Mouse (Mus musculus) midbrain, postnatal 0 days (tissue): Measurements from ENCODE around the gene Spaca3. TPM values are rescaled to one million over a fixed set of nuclear protein-coding genes. Genes with fewer than 3 reads are reported as not detected.

Experiments used
- ATAC-seq: fragments of 200-750 bp; cut with Nextera tagmentation; 2 replicates; pipeline ENCODE4 v1.8.0; 2017; ENCODE audit warnings: moderate number of reproducible peaks, mild to moderate bottlenecking, moderate TSS enrichment, moderate library complexity; ENCODE audit not compliant: low FRiP score
- DNase-seq: peaks from one replicate; pipeline ENCODE4 v3.0.0-alpha.2; 2015; ENCODE audit warnings: low spot score
- H3K27ac ChIP-seq: fragments of 300-500 bp; sonication (generic); 2 replicates; pipeline ENCODE4 v1.5.1; 2014; ENCODE audit warnings: low read depth, mild to moderate bottlenecking, low read length, mixed read lengths
- H3K27me3 ChIP-seq: fragments of 300-500 bp; sonication (generic); 2 replicates; pipeline ENCODE4 v1.6.1; 2014; ENCODE audit warnings: low read length, control low read depth, mixed read lengths; ENCODE audit not compliant: insufficient read depth
- H3K36me3 ChIP-seq: fragments of 300-500 bp; sonication (generic); 2 replicates; pipeline ENCODE4 v1.6.1; 2014; ENCODE audit warnings: low read length, control low read depth, mixed read lengths; ENCODE audit not compliant: insufficient read depth
- H3K4me1 ChIP-seq: fragments of 300-500 bp; sonication (generic); 2 replicates; pipeline ENCODE4 v1.6.1; 2014; ENCODE audit warnings: mild to moderate bottlenecking, control low read depth, antibody characterized with exemption, low read length, mixed read lengths; ENCODE audit not compliant: insufficient read depth
- H3K4me2 ChIP-seq: fragments of 300-500 bp; sonication (generic); 2 replicates; pipeline ENCODE4 v1.6.1; 2014; ENCODE audit warnings: low read depth, mild to moderate bottlenecking, low read length, mixed read lengths; ENCODE audit not compliant: poor library complexity, severe bottlenecking
- H3K4me3 ChIP-seq: fragments of 300-500 bp; sonication (generic); 2 replicates; pipeline ENCODE4 v1.5.1; 2014; ENCODE audit warnings: low read depth, mild to moderate bottlenecking, low read length, moderate library complexity
- H3K9ac ChIP-seq: fragments of 300-500 bp; sonication (generic); replicated peaks from 2 replicates; pipeline ENCODE4 v1.6.1; 2014; ENCODE audit warnings: mild to moderate bottlenecking, low read length, moderate library complexity, mixed read lengths; ENCODE audit not compliant: poor library complexity, severe bottlenecking
- H3K9me3 ChIP-seq: fragments of 300-500 bp; sonication (generic); 2 replicates; pipeline ENCODE4 v1.6.1; 2016; ENCODE audit warnings: low read length, control low read depth
- CTCF ChIP-seq: IDR thresholded peaks from 2 replicates; pipeline ENCODE4 v1.5.1; 2016; ENCODE audit warnings: antibody characterized with exemption, mild to moderate bottlenecking
- WGBS: fragments of 180-500 bp; shearing (Covaris S2); extraction: QIAGEN DNeasy Blood & Tissue Kit; methylation state at CpG from one replicate; pipeline ENCODE4 v1.1.7; 2014; 5-methylcytosine and 5-hydroxymethylcytosine counted together
- polyA plus RNA-seq: library from polyadenylated mRNA; unstranded; fragments of >200 nt; fragmentation: Nextera tagmentation; extraction: Ambion mirVana; gene quantifications from 2 replicates; pipeline ENCODE4 v1.2.1, GENCODE M21; 2015
- total RNA-seq: library from RNA; depleted of rRNA; stranded (reverse); fragments of >200 nt; gene quantifications from 2 replicates; pipeline ENCODE4 v1.2.3, GENCODE M21; 2014; rRNA removed

Spaca3 gene
- total and polyA plus RNA-seq, 2 experiments from 2014 or later = not detected

GRCm38 (mm10) chr11:80903426-80903825, 45.3 kb downstream of the Spaca3 start:
- H3K9ac ChIP-seq = no peak overlapping the region
- no peaks in the 10 kb centered on the region for H3K4me1 ChIP-seq
- H3K4me3 ChIP-seq = no peak overlapping the region
- H3K9me3 ChIP-seq = no peaks in the 10 kb centered on the region
- H3K4me2 ChIP-seq = no peak overlapping the region
- no peak overlapping the region for H3K27ac ChIP-seq
- TF ChIP-seq CTCF = no peak
- WGBS = 88% methylated on average over 10 of the region's 10 CpGs
- ATAC-seq (no peak), DNase-seq (no peak)
- H3K27me3 ChIP-seq = no peaks in the 10 kb centered on the region
- no peaks in the 10 kb centered on the region for H3K36me3 ChIP-seq

- Histone ChIP-seq H3K27ac (no peak overlapping the region), H3K36me3 (no peaks in the 10 kb centered on the region), H3K4me3 (no peak overlapping the region), H3K9ac (no peak overlapping the region), H3K4me2 (no peak overlapping the region), H3K4me1 (no peaks in the 10 kb centered on the region), H3K9me3 (no peaks in the 10 kb centered on the region), H3K27me3 (no peaks in the 10 kb centered on the region)
- DNase-seq (no peak), ATAC-seq (no peak)
- no peak for TF ChIP-seq CTCF
- WGBS = 64% methylated on average over 2 of the region's 2 CpGs
These were observed 46.4 kb downstream of the Spaca3 start for GRCm38 (mm10) chr11:80904559-80904958.

GRCm38 (mm10) chr11:80906456-80906855, 48.3 kb downstream of the Spaca3 start:
- TF ChIP-seq CTCF = peak; percentile 85
- Histone ChIP-seq H3K27ac (no peak overlapping the region), H3K9ac (no peak overlapping the region), H3K27me3 (no peaks in the 10 kb centered on the region), H3K4me2 (no peak overlapping the region), H3K36me3 (no peaks in the 10 kb centered on the region), H3K9me3 (no peaks in the 10 kb centered on the region), H3K4me1 (no peaks in the 10 kb centered on the region), H3K4me3 (no peak overlapping the region)
- peak; percentile 82 for DNase-seq
- no peak for ATAC-seq
- WGBS = 45% methylated on average over 4 of the region's 4 CpGs

GRCm38 (mm10) chr11:80907820-80908219, 49.7 kb downstream of the Spaca3 start:
- Histone ChIP-seq H3K4me3 (no peak overlapping the region), H3K9me3 (no peaks in the 10 kb centered on the region), H3K27ac (no peak overlapping the region), H3K4me1 (no peaks in the 10 kb centered on the region), H3K36me3 (no peaks in the 10 kb centered on the region), H3K27me3 (no peaks in the 10 kb centered on the region), H3K4me2 (no peak overlapping the region), H3K9ac (no peak overlapping the region)
- WGBS = 84% methylated on average over 6 of the region's 6 CpGs
- TF ChIP-seq CTCF = no peak
- ATAC-seq = no peak
- DNase-seq = no peak

- WGBS = 82% methylated on average over 5 of the region's 5 CpGs
These were observed 54.6 kb downstream of the Spaca3 start for GRCm38 (mm10) chr11:80912721-80913120.

GRCm38 (mm10) chr11:80913408-80914024, 55.4 kb downstream of the Spaca3 start:
- Histone ChIP-seq H3K27me3 (no peaks in the 10 kb centered on the region), H3K27ac (no peak overlapping the region), H3K4me2 (no peak overlapping the region), H3K4me1 (no peaks in the 10 kb centered on the region), H3K4me3 (no peak overlapping the region), H3K36me3 (no peaks in the 10 kb centered on the region), H3K9ac (no peak overlapping the region), H3K9me3 (0 out of 2 replicates have a peak, but pooled peaks cover 5% of the 10 kb centered on the region)
- WGBS = 36% methylated on average over 4 of the region's 4 CpGs
- DNase-seq (peak; percentile 36), ATAC-seq (no peak)
- no peak for TF ChIP-seq CTCF

More at GRCm38 (mm10) chr11:80912721-80913120, 54.6 kb downstream of the Spaca3 start:
- H3K4me3 ChIP-seq = no peak overlapping the region
- no peak overlapping the region for H3K27ac ChIP-seq
- H3K27me3 ChIP-seq = no peaks in the 10 kb centered on the region
- no peaks in the 10 kb centered on the region for H3K36me3 ChIP-seq
- 0 out of 2 replicates have a peak, but pooled peaks cover 5% of the 10 kb centered on the region for H3K9me3 ChIP-seq
- no peak overlapping the region for H3K9ac ChIP-seq
- no peak for ATAC-seq
- no peak for DNase-seq
- TF ChIP-seq CTCF = no peak
- no peak overlapping the region for H3K4me2 ChIP-seq
- H3K4me1 ChIP-seq = no peaks in the 10 kb centered on the region

Other genes with a start within 250 kb of the Spaca3 start
- 2.5 and 3.0 TPM in 2 replicates for gene Myo1d, start 78.3 kb upstream of the Spaca3 start, total RNA-seq
- gene Myo1d, start 78.3 kb upstream of the Spaca3 start, polyA plus RNA-seq = 1.4 and 1.8 TPM in 2 replicates
- gene Tmem98, start 48.2 kb upstream of the Spaca3 start, total RNA-seq = 11.6 and 12.6 TPM in 2 replicates
- gene Tmem98, start 48.2 kb upstream of the Spaca3 start, polyA plus RNA-seq = 12.6 and 14.1 TPM in 2 replicates